Mouse (Mus musculus): Measurements from ENCODE around the gene Strn3. TPM values are rescaled to one million over a fixed set of nuclear protein-coding genes. Genes with fewer than 3 reads are reported as not detected.
"Not testable (repeated sequence)": the region's sequence is repeated elsewhere in the genome, so short reads cannot be mapped to it uniquely, and the experiment has no call there.

The Strn3 gene
- polyA plus RNA-seq, 1 experiment from 2014 or later, result 47.5 TPM

DNA sequence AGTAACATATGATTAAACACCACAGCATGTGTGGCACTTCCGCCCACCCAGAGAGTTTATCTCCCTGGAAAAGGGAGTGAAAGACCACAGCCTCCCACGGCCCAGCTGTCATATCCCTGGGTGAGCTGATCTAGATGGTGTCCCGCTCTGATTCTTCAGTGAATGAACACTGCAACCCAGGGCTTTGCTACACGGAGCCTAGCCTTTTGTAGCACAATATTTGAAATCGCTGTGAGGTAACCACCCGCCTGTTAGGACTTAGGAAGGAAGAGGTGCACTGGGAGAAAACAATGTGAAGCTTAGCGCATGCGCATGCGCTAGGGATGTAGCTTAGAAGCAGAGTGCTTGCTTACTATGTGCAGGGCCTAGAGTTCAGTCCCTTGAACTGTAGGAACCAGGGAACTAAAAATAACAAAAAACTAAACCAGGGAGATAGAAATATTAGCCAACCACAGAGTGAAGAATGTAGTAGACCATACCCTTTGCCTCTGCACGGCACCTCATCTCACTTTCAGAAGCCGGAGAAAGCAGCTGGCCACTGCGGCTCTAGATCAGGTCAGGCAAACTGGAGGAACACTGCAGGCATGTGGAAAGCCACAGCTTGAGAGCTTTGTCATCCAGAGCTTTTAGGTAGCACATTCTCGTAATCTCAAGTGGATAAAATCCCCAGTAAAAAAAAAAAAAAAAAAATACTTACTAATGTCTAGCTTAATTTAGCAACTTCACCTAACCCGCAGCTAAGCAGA lies 17.4 kb upstream of the Strn3 start:
- Histone ChIP-seq H3K27ac (no peak overlapping the region; the same call in 1 of the 2 replicates), H3K4me1 (no peaks in the 10 kb centered on the region), H3K36me3 (ENCODE audit: poor library complexity, severe bottlenecking) (no peaks in the 10 kb centered on the region), H3K9ac (no peak overlapping the region), H3K4me3 (no peak overlapping the region), H3K9me3 (replicated peaks) (no peaks in the 10 kb centered on the region), H3K4me2 (no peak overlapping the region), H3K27me3 (no peaks in the 10 kb centered on the region)
- ATAC-seq, result no peak
- 64% methylated on average over 14 of the region's 14 CpGs for WGBS

DNA sequence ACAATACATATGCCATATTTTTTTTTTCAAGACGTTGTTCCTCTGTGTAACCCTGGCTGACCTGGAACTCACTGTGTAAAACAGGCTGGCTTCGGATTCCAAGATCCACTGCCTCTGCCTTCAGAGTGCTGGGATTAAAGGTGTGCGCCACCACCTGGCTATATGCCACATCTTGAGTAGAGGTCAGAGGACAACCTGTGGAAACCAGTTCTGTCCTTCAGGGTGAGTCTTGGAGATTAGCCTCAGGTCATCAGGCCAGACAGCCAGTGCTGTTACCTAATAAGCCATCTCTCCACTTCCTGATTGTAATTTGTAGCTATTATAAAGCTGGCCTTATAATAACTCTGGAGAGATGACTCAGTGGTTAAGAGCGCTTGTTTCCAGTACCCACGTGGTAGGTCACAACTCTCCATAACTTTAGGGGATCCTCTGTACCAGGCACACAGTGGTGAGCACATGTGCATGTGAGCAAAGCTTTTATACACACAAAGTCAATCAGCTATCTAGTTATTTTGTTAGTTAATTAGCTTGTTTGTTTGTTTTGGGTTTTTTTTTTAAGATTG lies 15.1 kb upstream of the Strn3 start:
- no peak for ATAC-seq
- Histone ChIP-seq H3K9ac (no peak overlapping the region), H3K36me3 (ENCODE audit: poor library complexity, severe bottlenecking) (no peaks in the 10 kb centered on the region), H3K4me2 (no peak overlapping the region), H3K4me1 (peaks cover 7% of the 10 kb centered on the region; the same call in 1 of the 2 replicates), H3K9me3 (replicated peaks) (no peaks in the 10 kb centered on the region), H3K27me3 (no peaks in the 10 kb centered on the region), H3K27ac (no peak overlapping the region), H3K4me3 (no peak overlapping the region)
- 88% methylated on average over 5 of the region's 5 CpGs for WGBS

DNA sequence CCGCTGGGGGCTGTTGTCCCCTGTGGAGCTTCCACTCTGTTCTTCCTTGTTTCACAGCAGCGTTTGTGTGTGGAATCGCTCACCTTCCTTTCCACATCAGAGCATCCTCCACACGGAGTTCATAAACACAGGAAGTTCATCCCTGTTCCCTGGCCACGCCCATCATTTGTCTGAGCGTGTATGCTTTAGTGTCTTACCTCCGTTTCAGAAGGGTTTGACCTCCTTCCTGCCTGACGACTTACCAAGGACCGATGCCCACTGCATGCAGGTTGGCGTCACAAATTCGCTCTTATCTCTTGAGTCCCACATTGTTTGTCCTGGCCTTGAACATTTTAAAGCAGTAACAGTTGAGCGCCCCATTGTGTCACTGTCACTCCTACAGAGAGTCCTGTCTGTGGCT lies 14.1 kb upstream of the Strn3 start:
- Histone ChIP-seq H3K4me2 (no peak overlapping the region), H3K27me3 (no peaks in the 10 kb centered on the region), H3K27ac (no peak overlapping the region), H3K9ac (no peak overlapping the region), H3K9me3 (replicated peaks) (no peaks in the 10 kb centered on the region), H3K4me3 (no peak overlapping the region), H3K36me3 (ENCODE audit: poor library complexity, severe bottlenecking) (no peaks in the 10 kb centered on the region), H3K4me1 (peaks cover 7% of the 10 kb centered on the region; the same call in 1 of the 2 replicates)
- ATAC-seq, result no peak
- WGBS, result 81% methylated on average over 12 of the region's 12 CpGs

DNA sequence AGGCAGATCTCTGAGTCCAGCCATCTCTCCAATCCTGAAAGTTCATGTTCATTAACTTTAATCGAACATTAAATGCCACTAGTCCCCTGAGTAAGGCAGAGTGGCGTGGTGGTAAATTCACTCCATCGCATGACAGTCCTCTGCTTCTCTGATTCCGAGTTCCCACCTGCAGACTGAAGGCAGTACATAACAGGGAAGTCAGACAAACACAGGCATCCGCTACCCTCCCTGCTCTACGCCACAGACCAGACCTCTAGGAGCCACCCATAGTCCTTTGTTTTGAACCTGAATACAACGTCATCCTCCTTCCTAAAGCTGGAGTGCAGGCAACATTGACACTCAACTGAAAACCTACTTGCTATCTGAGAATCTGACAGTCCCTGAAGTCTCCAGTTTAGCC lies 12.9 kb upstream of the Strn3 start:
- Histone ChIP-seq H3K27me3 (no peaks in the 10 kb centered on the region), H3K36me3 (ENCODE audit: poor library complexity, severe bottlenecking) (no peaks in the 10 kb centered on the region), H3K9ac (no peak overlapping the region), H3K27ac (no peak overlapping the region), H3K4me2 (no peak overlapping the region), H3K4me3 (no peak overlapping the region), H3K9me3 (replicated peaks) (no peaks in the 10 kb centered on the region), H3K4me1 (peaks cover 7% of the 10 kb centered on the region; the same call in 1 of the 2 replicates)
- 75% methylated on average over 7 of the region's 7 CpGs for WGBS
- no peak for ATAC-seq

DNA sequence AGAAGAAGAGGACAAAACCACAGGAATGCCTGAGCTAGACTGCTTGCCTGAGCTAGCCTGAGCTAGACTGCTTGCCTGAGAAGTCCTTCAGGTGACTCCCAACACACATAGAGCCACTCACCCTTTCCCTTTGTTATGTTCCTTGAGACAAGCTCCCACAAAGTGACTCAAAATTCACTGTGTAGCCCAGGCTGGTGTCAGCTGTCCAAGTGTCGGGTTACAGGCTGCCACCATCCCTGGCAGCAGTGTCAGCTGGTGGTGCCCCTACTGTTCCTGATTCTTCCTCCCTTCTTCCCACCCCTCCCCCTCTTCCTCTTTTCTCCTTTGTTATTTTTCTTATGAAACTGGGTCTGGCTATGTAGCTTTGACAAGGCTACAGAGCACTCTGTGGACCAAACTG lies 12.2 kb upstream of the Strn3 start:
- H3K27ac ChIP-seq, result no peak overlapping the region
- H3K4me3 ChIP-seq, result no peak overlapping the region
- H3K36me3 ChIP-seq (ENCODE audit: poor library complexity, severe bottlenecking), result no peaks in the 10 kb centered on the region
- H3K9me3 ChIP-seq (replicated peaks), result no peaks in the 10 kb centered on the region
- ATAC-seq, result peak; percentile 13; the same call in 1 of the 2 replicates
- peaks cover 7% of the 10 kb centered on the region; the same call in 1 of the 2 replicates for H3K4me1 ChIP-seq
- WGBS, result 20% methylated on average over 1 of the region's 1 CpGs
- no peaks in the 10 kb centered on the region for H3K27me3 ChIP-seq
- H3K9ac ChIP-seq, result no peak overlapping the region
- no peak overlapping the region for H3K4me2 ChIP-seq

DNA sequence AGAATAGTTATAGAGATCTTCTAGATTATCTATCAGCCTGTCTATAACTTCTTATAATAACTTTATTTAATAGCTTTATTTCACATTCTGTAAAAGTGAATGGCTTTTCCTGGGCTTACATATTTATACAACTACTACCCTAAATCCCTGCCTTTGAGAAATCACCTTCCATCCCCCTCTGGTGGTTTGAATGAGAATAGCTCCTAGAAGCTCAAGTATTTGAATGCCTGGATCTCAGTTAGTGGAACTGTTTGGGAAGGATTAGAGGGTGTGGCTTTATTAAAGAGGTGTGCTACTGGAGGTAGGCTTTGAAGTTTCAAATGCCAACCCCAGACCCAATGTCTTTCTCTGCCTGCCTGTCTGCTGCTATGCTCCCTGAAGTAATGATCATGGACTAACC lies 10.0 kb upstream of the Strn3 start:
- no peaks in the 10 kb centered on the region for H3K9me3 ChIP-seq (replicated peaks)
- no peaks in the 10 kb centered on the region for H3K27me3 ChIP-seq
- no peak for ATAC-seq
- no peaks in the 10 kb centered on the region for H3K36me3 ChIP-seq (ENCODE audit: poor library complexity, severe bottlenecking)
- H3K9ac ChIP-seq, result no peak overlapping the region
- H3K4me1 ChIP-seq, result peaks cover 7% of the 10 kb centered on the region; the same call in 1 of the 2 replicates
- H3K4me3 ChIP-seq, result no peak overlapping the region
- no peak overlapping the region for H3K4me2 ChIP-seq
- H3K27ac ChIP-seq, result no peak overlapping the region

DNA sequence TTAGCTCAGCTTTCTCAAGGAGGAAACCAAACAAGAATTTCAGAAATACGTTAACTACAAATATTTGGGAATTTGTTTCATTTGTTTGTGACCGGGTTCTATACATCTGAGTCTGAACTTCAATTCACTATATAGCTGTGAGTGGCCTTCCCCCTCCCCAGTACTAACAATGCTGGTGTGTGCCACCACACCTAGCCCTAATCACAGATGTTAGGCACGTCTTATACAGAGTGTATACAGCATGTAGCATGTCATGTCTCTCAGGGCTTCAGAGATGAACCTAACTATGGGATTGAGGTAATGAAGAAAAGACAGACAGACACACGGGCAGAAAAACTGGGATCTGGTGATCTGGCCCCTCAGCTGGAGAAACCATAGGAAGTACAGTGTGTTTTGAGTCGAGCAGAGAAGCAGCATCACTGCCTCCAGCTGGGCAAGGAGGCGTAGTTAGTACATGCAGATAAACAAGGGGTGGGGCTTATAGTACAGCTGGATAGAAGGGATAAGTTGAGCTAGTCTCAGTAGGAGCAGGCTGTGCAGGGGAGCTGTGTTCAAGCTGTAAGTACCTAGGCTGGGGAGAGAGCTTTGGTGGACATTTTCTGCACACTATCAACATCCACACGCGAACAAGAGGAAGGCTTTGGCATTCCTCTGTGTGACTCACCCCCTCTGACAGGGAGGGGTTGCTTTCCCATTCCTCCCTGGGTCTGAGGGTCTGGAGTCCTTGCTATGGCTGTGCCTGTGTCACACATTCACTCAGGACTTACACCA lies 8.1 kb upstream of the Strn3 start:
- Histone ChIP-seq H3K4me3 (no peak overlapping the region), H3K4me1 (peaks cover 7% of the 10 kb centered on the region; the same call in 1 of the 2 replicates), H3K27ac (no peak overlapping the region), H3K4me2 (no peak overlapping the region), H3K27me3 (no peaks in the 10 kb centered on the region), H3K9me3 (replicated peaks) (no peaks in the 10 kb centered on the region), H3K9ac (no peak overlapping the region), H3K36me3 (ENCODE audit: poor library complexity, severe bottlenecking) (no peaks in the 10 kb centered on the region)
- ATAC-seq, result no peak
- 67% methylated on average over 8 of the region's 8 CpGs for WGBS

DNA sequence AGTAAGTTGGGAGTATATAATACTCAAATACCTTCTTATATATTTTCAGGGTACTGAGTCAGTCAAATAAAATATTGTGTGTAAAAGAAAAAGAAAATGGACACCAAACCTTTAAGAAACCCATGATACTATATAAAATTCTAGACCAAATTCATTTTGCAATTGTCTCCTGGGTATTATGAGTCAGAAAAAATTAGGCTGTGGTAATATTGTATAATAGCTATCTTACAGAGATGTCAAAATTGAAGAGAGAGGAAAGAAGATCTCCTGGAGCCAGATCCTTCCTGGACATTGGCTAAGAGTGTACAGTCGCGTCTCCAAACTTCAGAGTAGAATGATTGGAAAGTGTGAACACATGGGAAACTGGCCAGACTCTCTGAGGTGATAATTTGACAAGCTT lies 4.5 kb upstream of the Strn3 start:
- Histone ChIP-seq H3K9me3 (replicated peaks) (no peaks in the 10 kb centered on the region), H3K9ac (no peak overlapping the region), H3K27me3 (no peaks in the 10 kb centered on the region), H3K36me3 (ENCODE audit: poor library complexity, severe bottlenecking) (no peaks in the 10 kb centered on the region), H3K4me1 (peaks cover 3% of the 10 kb centered on the region; the same call in 1 of the 2 replicates), H3K27ac (no peak overlapping the region), H3K4me2 (no peak overlapping the region), H3K4me3 (no peak overlapping the region)
- no peak for ATAC-seq
- WGBS, result 84% methylated on average over 2 of the region's 2 CpGs

DNA sequence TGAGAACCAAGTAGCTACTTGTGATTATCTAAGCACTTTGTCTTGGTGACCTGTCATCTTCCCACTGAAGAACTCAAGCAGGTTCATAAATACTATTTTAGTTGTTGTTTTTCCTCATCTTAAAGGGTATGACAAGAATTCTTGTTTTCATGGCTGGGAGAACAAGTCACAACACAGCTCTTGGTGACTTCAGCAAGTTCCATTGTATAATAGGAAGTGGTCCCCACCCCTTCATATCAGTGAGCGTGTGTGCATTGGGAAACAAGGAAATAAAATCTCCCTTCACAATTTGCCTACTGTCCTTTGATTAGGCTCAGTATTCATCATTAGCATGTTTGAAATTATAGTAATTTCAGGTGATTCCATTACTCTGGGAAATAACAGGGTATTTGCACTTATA lies 3.3 kb upstream of the Strn3 start:
- H3K9me3 ChIP-seq (replicated peaks), result no peaks in the 10 kb centered on the region
- H3K4me3 ChIP-seq, result no peak overlapping the region
- no peaks in the 10 kb centered on the region for H3K27me3 ChIP-seq
- H3K4me1 ChIP-seq, result peaks cover 7% of the 10 kb centered on the region
- no peak overlapping the region for H3K27ac ChIP-seq
- no peak for ATAC-seq
- H3K9ac ChIP-seq, result no peak overlapping the region
- WGBS, result 100% methylated on average over 1 of the region's 1 CpGs
- no peak overlapping the region for H3K4me2 ChIP-seq
- H3K36me3 ChIP-seq (ENCODE audit: poor library complexity, severe bottlenecking), result no peaks in the 10 kb centered on the region

DNA sequence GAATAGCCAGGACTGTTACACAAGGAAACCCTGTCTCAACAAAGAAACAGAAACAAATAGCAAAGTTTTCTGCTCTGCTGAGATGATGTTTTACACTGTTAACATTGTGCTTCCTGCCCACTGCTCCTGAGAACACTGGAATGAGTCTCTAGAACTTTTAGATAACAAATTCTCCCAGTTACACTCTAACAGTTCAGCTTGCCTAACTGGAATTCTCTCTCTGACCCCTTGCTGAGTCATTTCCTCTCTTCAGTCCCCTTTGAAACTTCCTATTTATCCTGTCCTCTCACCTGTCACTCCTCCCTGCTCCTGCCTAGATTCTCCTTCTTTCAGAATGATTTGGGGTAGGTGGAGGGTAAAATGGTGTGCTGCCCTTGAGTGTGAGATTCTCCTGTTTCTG lies 2.4 kb upstream of the Strn3 start:
- Histone ChIP-seq H3K4me3 (no peak overlapping the region), H3K9me3 (replicated peaks) (no peaks in the 10 kb centered on the region), H3K27me3 (no peaks in the 10 kb centered on the region)

DNA sequence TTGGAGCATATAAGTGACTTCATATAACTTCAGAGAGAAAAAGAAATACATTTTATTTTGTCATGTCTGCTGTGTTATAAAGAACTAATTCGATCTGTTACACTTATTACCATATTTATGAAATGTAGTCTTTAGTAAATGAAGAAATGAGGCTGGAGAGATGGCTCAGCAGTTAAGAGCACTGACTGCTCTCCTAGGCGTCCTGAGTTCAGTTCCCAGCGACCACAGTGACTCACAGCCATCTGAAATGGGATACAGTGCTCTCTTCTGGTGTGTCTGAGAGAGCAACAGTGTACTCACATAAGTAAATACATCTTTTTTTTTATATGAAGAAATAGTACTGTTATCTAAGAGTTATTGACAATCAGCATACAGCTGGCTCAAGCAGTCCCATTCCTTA lies 1.7 kb upstream of the Strn3 start:
- Histone ChIP-seq H3K4me2 (no peak overlapping the region), H3K4me3 (no peak overlapping the region), H3K9ac (no peak overlapping the region), H3K27me3 (no peaks in the 10 kb centered on the region), H3K9me3 (replicated peaks) (no peaks in the 10 kb centered on the region), H3K27ac (no peak overlapping the region), H3K4me1 (peaks cover 21% of the 10 kb centered on the region), H3K36me3 (ENCODE audit: poor library complexity, severe bottlenecking) (no peaks in the 10 kb centered on the region)
- ATAC-seq, result no peak
- 84% methylated on average over 3 of the region's 3 CpGs for WGBS

More for the DNA sequence above, 2.4 kb upstream of the Strn3 start:
- peaks cover 15% of the 10 kb centered on the region for H3K4me1 ChIP-seq
- H3K27ac ChIP-seq, result no peak overlapping the region
- H3K4me2 ChIP-seq, result no peak overlapping the region
- no peak overlapping the region for H3K9ac ChIP-seq
- H3K36me3 ChIP-seq (ENCODE audit: poor library complexity, severe bottlenecking), result no peaks in the 10 kb centered on the region
- ATAC-seq, result no peak

DNA sequence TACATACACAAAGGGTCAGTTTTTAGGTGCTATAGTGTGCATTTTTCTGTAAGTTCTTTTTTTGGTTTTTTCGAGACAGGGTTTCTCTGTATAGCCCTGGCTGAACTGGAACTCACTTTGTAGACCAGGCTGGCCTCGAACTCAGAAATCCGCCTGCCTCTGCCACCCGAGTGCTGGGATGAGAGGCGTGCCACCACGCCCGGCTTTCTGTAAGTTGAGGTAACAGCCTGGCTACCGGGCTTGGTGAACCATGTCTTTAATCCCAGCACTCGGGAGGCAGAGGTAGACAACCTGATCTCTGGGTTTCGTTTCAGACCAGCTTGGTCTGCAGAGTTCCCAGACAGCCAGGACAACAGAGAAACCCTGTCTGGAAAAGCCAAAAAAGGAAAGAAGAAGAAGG lies 1.2 kb upstream of the Strn3 start:
- ATAC-seq; H3K27me3 ChIP-seq; H3K9ac ChIP-seq; H3K9me3 ChIP-seq (replicated peaks); H3K27ac ChIP-seq; H3K36me3 ChIP-seq (ENCODE audit: poor library complexity, severe bottlenecking); H3K4me3 ChIP-seq: not testable (repeated sequence)
- 79% methylated on average over 10 of the region's 10 CpGs for WGBS
- Histone ChIP-seq H3K4me2 (peak overlapping the region; percentile 28; the same call in 1 of the 2 replicates), H3K4me1 (peaks cover 22% of the 10 kb centered on the region)

Measured in forebrain, embryonic 13.5 days (tissue).